Comparison of ENCODE assay signal across 8 mouse cellular contexts in genomic region chr2:4516819-4517552, GRCm38 (mm10).
DNase-seq lines count a peak whose midpoint lies in the region; ATAC-seq lines count a peak whose summit lies in the region.

No protein-coding gene starts in this region.

- H3K9ac ChIP-seq in intestine, embryonic 16.5 days (ENCODE audit: low read depth, low read length), result no peak overlapping the region
- H3K9ac ChIP-seq in neural tube, embryonic 15.5 days (replicated peaks), result no peak overlapping the region

- 31% methylated on average over 7 of the region's 7 CpGs for WGBS in intestine, embryonic 16.5 days
- WGBS in neural tube, embryonic 15.5 days, result 39% methylated on average over 7 of the region's 7 CpGs

- intact Hi-C loops in gastrocnemius, postnatal 14 days (cut with DNase I; ENCODE audit: low total_unique reads), result no loop called here

- H3K27me3 ChIP-seq in intestine, embryonic 16.5 days (replicated peaks; ENCODE audit: control insufficient read depth, insufficient read depth, low read length), result no peaks in the 10 kb centered on the region
- H3K27me3 ChIP-seq in neural tube, embryonic 15.5 days (replicated peaks), result no peaks in the 10 kb centered on the region

- H3K27ac ChIP-seq in intestine, embryonic 16.5 days (ENCODE audit: low read length), result peak overlapping the region; percentile 76
- H3K27ac ChIP-seq in neural tube, embryonic 15.5 days (replicated peaks), result peak overlapping the region; percentile 48

- peak overlapping the region; percentile 20; the same call in 1 of the 2 replicates for H3K4me2 ChIP-seq in intestine, embryonic 16.5 days (ENCODE audit: low read depth, low read length)
- no peak overlapping the region for H3K4me2 ChIP-seq in neural tube, embryonic 15.5 days

- no peaks in the 10 kb centered on the region for H3K36me3 ChIP-seq in intestine, embryonic 16.5 days (ENCODE audit: control insufficient read depth, insufficient read depth, low read length)
- H3K36me3 ChIP-seq in neural tube, embryonic 15.5 days, result 0 out of 2 replicates have a peak, but pooled peaks cover 5% of the 10 kb centered on the region

- H3K4me1 ChIP-seq in intestine, embryonic 16.5 days (ENCODE audit: control insufficient read depth, insufficient read depth, low read length), result peaks cover 24% of the 10 kb centered on the region
- peaks cover 18% of the 10 kb centered on the region; the same call in 1 of the 2 replicates for H3K4me1 ChIP-seq in neural tube, embryonic 15.5 days

- no peaks in the 10 kb centered on the region for H3K9me3 ChIP-seq in intestine, embryonic 16.5 days (ENCODE audit: control insufficient read depth, low read length)
- H3K9me3 ChIP-seq in neural tube, embryonic 15.5 days (replicated peaks), result no peaks in the 10 kb centered on the region

- no peak overlapping the region for H3K4me3 ChIP-seq in intestine, embryonic 16.5 days (ENCODE audit: low read length)
- no peak overlapping the region for H3K4me3 ChIP-seq in neural tube, embryonic 15.5 days (replicated peaks)

- DNase-seq in gastrocnemius, postnatal 14 days, result peak; percentile 54
- DNase-seq in gastrocnemius, adult 18-20 months (ENCODE audit: low spot score), result no peak
- peak; percentile 39 for DNase-seq in urinary bladder, postnatal 14 days (ENCODE audit: low spot score)
- DNase-seq in urinary bladder, postnatal 4 days (ENCODE audit: low spot score in 2 of 2), result no peak
- no peak for DNase-seq in cerebellum, adult 11-12 months
- DNase-seq in thymus, postnatal 0 days (ENCODE audit: low spot score), result no peak

- ATAC-seq in intestine, embryonic 16.5 days, result peak; percentile 58
- ATAC-seq in neural tube, embryonic 15.5 days (ENCODE audit: low FRiP score), result no peak

Comparison
In these comparisons a context has a peak if more than half of its experiments do, and no peak if none do; other contexts are left out.
1. DNase-seq: peak in gastrocnemius, postnatal 14 days (single experiment) and urinary bladder, postnatal 14 days (single experiment); none in gastrocnemius, adult 18-20 months (single experiment), urinary bladder, postnatal 4 days (0 of 2), cerebellum, adult 11-12 months (single experiment) and thymus, postnatal 0 days (single experiment).